Mouse (Mus musculus): ENCODE results near the gene Zfp687.
"Not testable (repeated sequence)": the region's sequence is repeated elsewhere in the genome, so short reads cannot be mapped to it uniquely, and the experiment has no call there.

Zfp687 gene

GRCm38 (mm10) chr3:95015337-95015872 is at the start of gene Zfp687:
Gene Zfp687 (minus strand): TSS chr3:95015448.
- peak; percentile 99 for DNase-seq (ENCODE audit: low read depth, low spot score)

GRCm38 (mm10) chr3:95063741-95064140 is 48.5 kb upstream of the Zfp687 start:
- no peak for DNase-seq (ENCODE audit: low read depth, low spot score)

- no peak for DNase-seq (ENCODE audit: low read depth, low spot score)
Observed at GRCm38 (mm10) chr3:95058078-95058477, 42.8 kb upstream of the Zfp687 start.

GRCm38 (mm10) chr3:95056275-95056674 is 41.0 kb upstream of the Zfp687 start:
- no peak for DNase-seq (ENCODE audit: low read depth, low spot score)

GRCm38 (mm10) chr3:95054481-95055260 is 39.4 kb upstream of the Zfp687 start:
- no peak for DNase-seq (ENCODE audit: low read depth, low spot score)

- DNase-seq (ENCODE audit: low read depth, low spot score): peak; percentile 73
Observed at GRCm38 (mm10) chr3:95053701-95054100, 38.5 kb upstream of the Zfp687 start.

- DNase-seq (ENCODE audit: low read depth, low spot score): peak; percentile 76
Observed at GRCm38 (mm10) chr3:95052959-95053358, 37.7 kb upstream of the Zfp687 start.

GRCm38 (mm10) chr3:95047914-95048313 is 32.7 kb upstream of the Zfp687 start:
- DNase-seq (ENCODE audit: low read depth, low spot score): no peak

GRCm38 (mm10) chr3:95046462-95047057 is 31.3 kb upstream of the Zfp687 start:
- no peak for DNase-seq (ENCODE audit: low read depth, low spot score)

- no peak for DNase-seq (ENCODE audit: low read depth, low spot score)
Observed at GRCm38 (mm10) chr3:95043251-95043650, 28.0 kb upstream of the Zfp687 start.

- DNase-seq (ENCODE audit: low read depth, low spot score): peak; percentile 68
Observed at GRCm38 (mm10) chr3:95042838-95043229, 27.6 kb upstream of the Zfp687 start.

GRCm38 (mm10) chr3:95042166-95042837 is 27.1 kb upstream of the Zfp687 start, which contains the start of gene Psmd4:
Gene Psmd4 (minus strand): TSS chr3:95042614.
- DNase-seq (ENCODE audit: low read depth, low spot score): peak; percentile 98

- DNase-seq (ENCODE audit: low read depth, low spot score): no peak
Observed at GRCm38 (mm10) chr3:95041625-95042024, 26.4 kb upstream of the Zfp687 start.

GRCm38 (mm10) chr3:95029953-95030352 is 14.7 kb upstream of the Zfp687 start:
- no peak for DNase-seq (ENCODE audit: low read depth, low spot score)

GRCm38 (mm10) chr3:95029291-95029827 is 14.1 kb upstream of the Zfp687 start:
- DNase-seq (ENCODE audit: low read depth, low spot score): not testable (repeated sequence)

GRCm38 (mm10) chr3:95028603-95029002 is 13.4 kb upstream of the Zfp687 start:
- peak; percentile 60 for DNase-seq (ENCODE audit: low read depth, low spot score)

GRCm38 (mm10) chr3:95027701-95028100 is 12.5 kb upstream of the Zfp687 start:
- peak; percentile 48 for DNase-seq (ENCODE audit: low read depth, low spot score)

- no peak for DNase-seq (ENCODE audit: low read depth, low spot score)
Observed at GRCm38 (mm10) chr3:95027057-95027645, 11.9 kb upstream of the Zfp687 start.

- no peak for DNase-seq (ENCODE audit: low read depth, low spot score)
Observed at GRCm38 (mm10) chr3:95025202-95025601, 10.0 kb upstream of the Zfp687 start.

- DNase-seq (ENCODE audit: low read depth, low spot score): no peak
Observed at GRCm38 (mm10) chr3:95024551-95024950, 9.3 kb upstream of the Zfp687 start.

- DNase-seq (ENCODE audit: low read depth, low spot score): not testable (repeated sequence)
Observed at GRCm38 (mm10) chr3:95020956-95021355, 5.7 kb upstream of the Zfp687 start.

Data from CD4-positive helper T cell, adult 2 months (primary cell).